1 mouse cellular context compared by ENCODE assay signal in genomic region chr11:6623704-6624103, GRCm38 (mm10).
A peak's percentile ranks its signal among the peaks of the same experiment; 100 is the strongest.
TF ChIP-seq lines count a peak whose summit lies in the region.

No protein-coding gene starts in this region.

TF ChIP-seq in CH12.LX, 34 proteins besides CTCF, POLR2A, EP300 and RAD21 (continued from another document):
- TF ChIP-seq MEF2A (IDR thresholded peaks at IDR 0.05; ENCODE audit: borderline replicate concordance, low read depth, low read length) (0 out of 2 replicates have a peak, but pooled peaks have one; percentile 14), UBTF (IDR thresholded peaks at IDR 0.05; ENCODE audit: low read depth, low read length) (0 out of 2 replicates have a peak, but pooled peaks have one; percentile 31), MYC (IDR thresholded peaks at IDR 0.05; ENCODE audit: low read depth, low read length) (no peak), NRF1 (IDR thresholded peaks at IDR 0.05; ENCODE audit: low read depth, low read length) (no peak), PAX5 (IDR thresholded peaks at IDR 0.05; ENCODE audit: low read length) (no peak), IRF4 (IDR thresholded peaks at IDR 0.05; ENCODE audit: low read depth, low read length) (no peak), E2F4 (IDR thresholded peaks at IDR 0.05; ENCODE audit: insufficient replicate concordance, low read depth, low read length) (no peak), HCFC1 (IDR thresholded peaks at IDR 0.05; ENCODE audit: low read depth, low read length) (no peak), ZKSCAN1 (IDR thresholded peaks at IDR 0.05; ENCODE audit: borderline replicate concordance, low read depth, low read length) (no peak), USF1 (IDR thresholded peaks at IDR 0.05; ENCODE audit: low read depth, low read length) (no peak), GABPA (IDR thresholded peaks at IDR 0.05; ENCODE audit: insufficient replicate concordance, low read depth, low read length) (no peak), KAT2A (IDR thresholded peaks at IDR 0.05; ENCODE audit: insufficient replicate concordance, low read length) (no peak), MAFK (IDR thresholded peaks at IDR 0.05; ENCODE audit: insufficient replicate concordance, low read length) (no peak), MXI1 (IDR thresholded peaks at IDR 0.05; ENCODE audit: low read depth, low read length) (peak; percentile 62; the same call in 1 of the 2 replicates), ZMIZ1 (IDR thresholded peaks at IDR 0.05; ENCODE audit: low read depth, low read length) (no peak), TCF12 (IDR thresholded peaks at IDR 0.05; ENCODE audit: low read depth, low read length) (no peak), POLR2AphosphoS2 (IDR thresholded peaks at IDR 0.05; ENCODE audit: low read depth, low read length) (0 out of 2 replicates have a peak, but pooled peaks have one; percentile 56), CHD1 (IDR thresholded peaks at IDR 0.05; ENCODE audit: low read depth, low read length) (peak; percentile 23; the same call in 1 of the 2 replicates), MAZ (IDR thresholded peaks at IDR 0.05; ENCODE audit: low read depth, low read length) (no peak), ZNF384 (IDR thresholded peaks at IDR 0.05; ENCODE audit: low read depth, low read length) (no peak), JUND (conservative IDR thresholded peaks at IDR 0.05; ENCODE audit: low read depth, low read length) (no peak), RCOR1 (conservative IDR thresholded peaks at IDR 0.05; ENCODE audit: low read depth, low read length) (no peak), SMC3 (IDR thresholded peaks at IDR 0.05; ENCODE audit: low read depth, low read length) (no peak), ETS1 (conservative IDR thresholded peaks at IDR 0.05; ENCODE audit: low read depth, low read length) (no peak), ELF1 (IDR thresholded peaks at IDR 0.05; ENCODE audit: low read depth, low read length) (peak; percentile 15; the same call in 1 of the 2 replicates), ZC3H11A (IDR thresholded peaks at IDR 0.05; ENCODE audit: low read depth, low read length) (no peak), MAX (IDR thresholded peaks at IDR 0.05; ENCODE audit: low read length) (no peak)
